Mouse (Mus musculus) limb, embryonic 10.5 days (tissue): Measurements from ENCODE around the gene Vmn1r15. TPM values are rescaled to one million over a fixed set of nuclear protein-coding genes. Genes with fewer than 3 reads are reported as not detected.

Experiments
- DNase-seq: peaks from one replicate; pipeline ENCODE4 v3.0.0-alpha.2; 2017; ENCODE audit warnings: low spot score
- H3K27ac ChIP-seq: fragments of 300-500 bp; sonication (generic); 2 replicates; pipeline ENCODE4 v1.5.1; 2016; ENCODE audit warnings: mild to moderate bottlenecking
- H3K27me3 ChIP-seq: fragments of 300-500 bp; sonication (generic); 2 replicates; pipeline ENCODE4 v1.6.1; 2016; ENCODE audit warnings: low read depth, mild to moderate bottlenecking; ENCODE audit not compliant: poor library complexity, severe bottlenecking
- H3K36me3 ChIP-seq: fragments of 300-500 bp; sonication (generic); 2 replicates; pipeline ENCODE4 v1.6.1; 2016; ENCODE audit warnings: mild to moderate bottlenecking, moderate library complexity
- H3K4me1 ChIP-seq: fragments of 300-500 bp; sonication (generic); 2 replicates; pipeline ENCODE4 v1.6.1; 2016
- H3K4me3 ChIP-seq: fragments of 300-500 bp; sonication (generic); 2 replicates; pipeline ENCODE4 v1.5.1; 2016; ENCODE audit warnings: mild to moderate bottlenecking, moderate library complexity
- H3K9me3 ChIP-seq: fragments of 300-500 bp; sonication (generic); replicated peaks from 2 replicates; pipeline ENCODE4 v1.6.1; 2016; ENCODE audit warnings: mild to moderate bottlenecking
- WGBS: fragments of 180-500 bp; shearing (Covaris S2); methylation state at CpG from one replicate; pipeline ENCODE4 v1.1.7; 2016; 5-methylcytosine and 5-hydroxymethylcytosine counted together
- polyA plus RNA-seq: library from polyadenylated mRNA; unstranded; fragments of >200 nt; fragmentation: Nextera tagmentation; extraction: Ambion mirVana; gene quantifications from 2 replicates; pipeline ENCODE4 v1.2.1, GENCODE M21; 2016

Vmn1r15 gene
- not detected in 2 replicates for polyA plus RNA-seq

GRCm38 (mm10) chr6:57257652-57258051, at the start of gene Vmn1r15:
Gene Vmn1r15 (plus strand): TSS chr6:57257952.
- 81% methylated on average over 1 of the region's 1 CpGs for WGBS
- Histone ChIP-seq H3K36me3 (no peaks in the 10 kb centered on the region), H3K27ac (no peak within 1 kb of the TSS), H3K27me3 (no peaks in the 10 kb centered on the region), H3K4me1 (no peaks in the 10 kb centered on the region), H3K4me3 (no peak within 1 kb of the TSS), H3K9me3 (no peaks in the 10 kb centered on the region)
- no peak for DNase-seq

- Histone ChIP-seq H3K27me3 (no peaks in the 10 kb centered on the region), H3K36me3 (no peaks in the 10 kb centered on the region), H3K4me1 (no peaks in the 10 kb centered on the region), H3K9me3 (no peaks in the 10 kb centered on the region), H3K27ac (no peak within 1 kb of the TSS), H3K4me3 (no peak within 1 kb of the TSS)
- WGBS, result 93% methylated on average over 3 of the region's 3 CpGs
- no peak for DNase-seq
These were observed 26.4 kb upstream of the Vmn1r15 start, which contains the start of gene Vmn1r14 for GRCm38 (mm10) chr6:57231386-57231785. Gene Vmn1r14 (plus strand): TSS chr6:57231686.

- DNase-seq, result no peak
- Histone ChIP-seq H3K4me1 (no peaks in the 10 kb centered on the region), H3K4me3 (no peak overlapping the region), H3K36me3 (no peaks in the 10 kb centered on the region), H3K27ac (no peak overlapping the region), H3K9me3 (no peaks in the 10 kb centered on the region), H3K27me3 (no peaks in the 10 kb centered on the region)
- 86% methylated on average over 2 of the region's 2 CpGs for WGBS
These were observed 3.2 kb downstream of the Vmn1r15 start for GRCm38 (mm10) chr6:57260990-57261389.

- no peaks in the 10 kb centered on the region for H3K27me3 ChIP-seq
- peaks cover 5% of the 10 kb centered on the region; the same call in 1 of the 2 replicates for H3K4me1 ChIP-seq
- no peaks in the 10 kb centered on the region for H3K9me3 ChIP-seq
- WGBS, result 85% methylated on average over 3 of the region's 3 CpGs
- no peaks in the 10 kb centered on the region for H3K36me3 ChIP-seq
- no peak overlapping the region for H3K4me3 ChIP-seq
- no peak overlapping the region for H3K27ac ChIP-seq
- DNase-seq, result no peak
These were observed 14.1 kb downstream of the Vmn1r15 start for GRCm38 (mm10) chr6:57271881-57272280.

GRCm38 (mm10) chr6:57272517-57272916, 14.8 kb downstream of the Vmn1r15 start:
- Histone ChIP-seq H3K9me3 (no peaks in the 10 kb centered on the region), H3K36me3 (no peaks in the 10 kb centered on the region), H3K4me1 (peaks cover 5% of the 10 kb centered on the region; the same call in 1 of the 2 replicates), H3K4me3 (no peak overlapping the region), H3K27me3 (no peaks in the 10 kb centered on the region), H3K27ac (no peak overlapping the region)
- DNase-seq, result no peak

GRCm38 (mm10) chr6:57278952-57279351, 21.2 kb downstream of the Vmn1r15 start:
- Histone ChIP-seq H3K36me3 (no peaks in the 10 kb centered on the region), H3K4me1 (no peaks in the 10 kb centered on the region), H3K27ac (no peak overlapping the region), H3K9me3 (no peaks in the 10 kb centered on the region), H3K27me3 (no peaks in the 10 kb centered on the region), H3K4me3 (no peak overlapping the region)
- no peak for DNase-seq

Other genes starting within 250 kb of the Vmn1r15 start
- not detected in 2 replicates for gene Vmn1r7, start 232.6 kb upstream of the Vmn1r15 start, polyA plus RNA-seq
- gene Vmn1r8, start 225.7 kb upstream of the Vmn1r15 start, polyA plus RNA-seq, result not detected in 2 replicates
- not detected in 2 replicates for gene Vmn1r9, start 191.2 kb upstream of the Vmn1r15 start, polyA plus RNA-seq
- gene Vmn1r10, start 148.5 kb upstream of the Vmn1r15 start, polyA plus RNA-seq, result not detected in 2 replicates
- gene Vmn1r11, start 124.5 kb upstream of the Vmn1r15 start, polyA plus RNA-seq, result not detected in 2 replicates
- gene Vmn1r12, start 101.0 kb upstream of the Vmn1r15 start, polyA plus RNA-seq, result not detected in 2 replicates
- not detected in 2 replicates for gene Vmn1r13, start 54.7 kb upstream of the Vmn1r15 start, polyA plus RNA-seq
- gene Vmn1r14, start 26.3 kb upstream of the Vmn1r15 start, polyA plus RNA-seq, result not detected in 2 replicates
- gene Vmn1r16, start 71.5 kb downstream of the Vmn1r15 start, polyA plus RNA-seq, result not detected in 2 replicates
- not detected in 2 replicates for gene Vmn1r17, start 105.8 kb downstream of the Vmn1r15 start, polyA plus RNA-seq
- gene Vmn1r18, start 137.8 kb downstream of the Vmn1r15 start, polyA plus RNA-seq, result not detected in 2 replicates
- not detected in 2 replicates for gene Vmn1r19, start 145.8 kb downstream of the Vmn1r15 start, polyA plus RNA-seq
- gene Vmn1r20, start 171.0 kb downstream of the Vmn1r15 start, polyA plus RNA-seq, result not detected in 2 replicates